Mouse (Mus musculus) forebrain, postnatal 0 days (tissue): ENCODE measurements around the gene Donson. TPM values are rescaled to one million over a fixed set of nuclear protein-coding genes. Genes with fewer than 3 reads are reported as not detected.

Experiments used
- ATAC-seq: fragments of 200-750 bp; cut with Nextera tagmentation; 2 replicates; pipeline ENCODE4 v1.8.0; 2017; ENCODE audit warnings: mild to moderate bottlenecking, moderate library complexity
- DNase-seq: peaks from one replicate; pipeline ENCODE4 v3.0.0-alpha.2; 2015
- H3K27ac ChIP-seq: fragments of 300-500 bp; sonication (generic); 2 replicates; pipeline ENCODE4 v1.5.1; 2014; ENCODE audit warnings: low read depth, mild to moderate bottlenecking, antibody characterized with exemption, low read length, moderate library complexity, mixed read lengths
- H3K27me3 ChIP-seq: fragments of 300-500 bp; sonication (generic); 2 replicates; pipeline ENCODE4 v1.6.1; 2014; ENCODE audit warnings: mild to moderate bottlenecking, low read length, mixed read lengths; ENCODE audit not compliant: insufficient read depth
- H3K36me3 ChIP-seq: fragments of 300-500 bp; sonication (generic); 2 replicates; pipeline ENCODE4 v1.6.1; 2014; ENCODE audit warnings: mild to moderate bottlenecking, moderate library complexity; ENCODE audit not compliant: insufficient read depth
- H3K4me1 ChIP-seq: fragments of 300-500 bp; sonication (generic); 2 replicates; pipeline ENCODE4 v1.6.1; 2014; ENCODE audit warnings: antibody characterized with exemption; ENCODE audit not compliant: insufficient read depth
- H3K4me2 ChIP-seq: fragments of 300-500 bp; sonication (generic); 2 replicates; pipeline ENCODE4 v1.6.1; 2014; ENCODE audit warnings: low read depth, mild to moderate bottlenecking, moderate library complexity
- H3K4me3 ChIP-seq: fragments of 300-500 bp; sonication (generic); 2 replicates; pipeline ENCODE4 v1.5.1; 2014; ENCODE audit warnings: low read depth, low read length, mixed read lengths
- H3K9ac ChIP-seq: fragments of 300-500 bp; sonication (generic); 2 replicates; pipeline ENCODE4 v1.6.1; 2014; ENCODE audit warnings: mild to moderate bottlenecking
- H3K9me3 ChIP-seq: fragments of 300-500 bp; sonication (generic); 2 replicates; pipeline ENCODE4 v1.6.1; 2016; ENCODE audit warnings: low read length
- CTCF ChIP-seq: sonication (generic); IDR thresholded peaks from 2 replicates; pipeline ENCODE4 v1.5.1; 2016; ENCODE audit warnings: antibody characterized with exemption, control low read depth, low read depth
- WGBS: fragments of 180-500 bp; shearing (Covaris S2); extraction: QIAGEN DNeasy Blood & Tissue Kit; methylation state at CpG from one replicate; pipeline ENCODE4 v1.1.7; 2014; 5-methylcytosine and 5-hydroxymethylcytosine counted together
- polyA plus RNA-seq: library from polyadenylated mRNA; unstranded; fragments of >200 nt; fragmentation: Nextera tagmentation; extraction: Ambion mirVana; gene quantifications from 2 replicates; pipeline ENCODE4 v1.2.1, GENCODE M21; 2015
- total RNA-seq: library from RNA; depleted of rRNA; stranded (reverse); fragments of >200 nt; gene quantifications from 2 replicates; pipeline ENCODE4 v1.2.3, GENCODE M21; 2014; rRNA removed

Gene Donson
- total and polyA plus RNA-seq, 2 experiments from 2014 or later: 12.3 to 25.8 TPM

- H3K4me3 ChIP-seq: no peak overlapping the region
- no peaks in the 10 kb centered on the region for H3K9me3 ChIP-seq
- DNase-seq: no peak
- H3K4me2 ChIP-seq: no peak overlapping the region
- no peak overlapping the region for H3K27ac ChIP-seq
- no peak for ATAC-seq
- TF ChIP-seq CTCF: no peak
- peaks cover 63% of the 10 kb centered on the region for H3K36me3 ChIP-seq
- no peaks in the 10 kb centered on the region for H3K4me1 ChIP-seq
- no peak overlapping the region for H3K9ac ChIP-seq
- 93% methylated on average over 4 of the region's 4 CpGs for WGBS
- no peaks in the 10 kb centered on the region for H3K27me3 ChIP-seq
These were observed 58.8 kb downstream of the Donson start for GRCm38 (mm10) chr16:91629749-91630148.

- H3K4me3 ChIP-seq: no peak overlapping the region
- no peak for TF ChIP-seq CTCF
- H3K9ac ChIP-seq: no peak overlapping the region
- H3K4me2 ChIP-seq: no peak overlapping the region
- no peaks in the 10 kb centered on the region for H3K9me3 ChIP-seq
- no peaks in the 10 kb centered on the region for H3K4me1 ChIP-seq
- DNase-seq: no peak
- no peak for ATAC-seq
- no peak overlapping the region for H3K27ac ChIP-seq
- peaks cover 67% of the 10 kb centered on the region for H3K36me3 ChIP-seq
- no peaks in the 10 kb centered on the region for H3K27me3 ChIP-seq
- 93% methylated on average over 3 of the region's 3 CpGs for WGBS
These were observed 59.9 kb downstream of the Donson start for GRCm38 (mm10) chr16:91628673-91629072.

GRCm38 (mm10) chr16:91627831-91628230 is 60.7 kb downstream of the Donson start:
- H3K9ac ChIP-seq: no peak overlapping the region
- peaks cover 68% of the 10 kb centered on the region for H3K36me3 ChIP-seq
- no peak overlapping the region for H3K4me2 ChIP-seq
- H3K27ac ChIP-seq: no peak overlapping the region
- no peak for TF ChIP-seq CTCF
- no peak overlapping the region for H3K4me3 ChIP-seq
- no peaks in the 10 kb centered on the region for H3K9me3 ChIP-seq
- H3K4me1 ChIP-seq: no peaks in the 10 kb centered on the region
- 87% methylated on average over 7 of the region's 7 CpGs for WGBS
- DNase-seq (no peak), ATAC-seq (no peak)
- no peaks in the 10 kb centered on the region for H3K27me3 ChIP-seq

Other genes starting within 250 kb of the Donson start
- gene Ifnar1, start 203.5 kb downstream of the Donson start, total RNA-seq: 76.7 and 82.6 TPM in 2 replicates
- gene Ifnar1, start 203.5 kb downstream of the Donson start, polyA plus RNA-seq: 22.7 and 33.6 TPM in 2 replicates
- 61.8 and 63.0 TPM in 2 replicates for gene Ifngr2, start 141.7 kb downstream of the Donson start, total RNA-seq
- 112 and 146 TPM in 2 replicates for gene Ifngr2, start 141.7 kb downstream of the Donson start, polyA plus RNA-seq
- 65.2 and 65.6 TPM in 2 replicates for gene Tmem50b, start 91.0 kb downstream of the Donson start, total RNA-seq
- gene Tmem50b, start 91.0 kb downstream of the Donson start, polyA plus RNA-seq: 98.8 and 102 TPM in 2 replicates
- 3.7 and 6.1 TPM in 2 replicates for gene Dnajc28, start 69.7 kb downstream of the Donson start, total RNA-seq
- 2.8 and 3.6 TPM in 2 replicates for gene Dnajc28, start 69.7 kb downstream of the Donson start, polyA plus RNA-seq
- gene Gart, start 41.8 kb downstream of the Donson start, total RNA-seq: 36.7 and 41.8 TPM in 2 replicates
- gene Gart, start 41.8 kb downstream of the Donson start, polyA plus RNA-seq: 35.9 and 44.0 TPM in 2 replicates
- 220 and 279 TPM in 2 replicates for gene Son, start 41.3 kb downstream of the Donson start, total RNA-seq
- gene Son, start 41.3 kb downstream of the Donson start, polyA plus RNA-seq: 56.9 and 76.7 TPM in 2 replicates
- 62.5 and 69.5 TPM in 2 replicates for gene Cryzl1, start 40.2 kb upstream of the Donson start, total RNA-seq
- 94.8 and 97.1 TPM in 2 replicates for gene Cryzl1, start 40.2 kb upstream of the Donson start, polyA plus RNA-seq
- gene Itsn1, start 40.5 kb upstream of the Donson start, total RNA-seq: 79.2 and 90.5 TPM in 2 replicates
- 30.1 and 43.5 TPM in 2 replicates for gene Itsn1, start 40.5 kb upstream of the Donson start, polyA plus RNA-seq